Mouse (Mus musculus): Measurements from ENCODE around the gene Atf6b.

Atf6b gene

GRCm38 (mm10) chr17:34627093-34627942 lies 19.6 kb upstream of the Atf6b start:
- peak; percentile 93 for DNase-seq (ENCODE audit: low read depth, low spot score)

- no peak for DNase-seq (ENCODE audit: low read depth, low spot score)
These were observed 18.9 kb upstream of the Atf6b start, which contains the start of gene Ppt2 for GRCm38 (mm10) chr17:34627943-34628643. Ppt2 (minus strand) TSS chr17:34628510.

GRCm38 (mm10) chr17:34628644-34628967 lies 18.3 kb upstream of the Atf6b start:
- DNase-seq (ENCODE audit: low read depth, low spot score) = no peak

- no peak for DNase-seq (ENCODE audit: low read depth, low spot score)
These were observed 17.7 kb upstream of the Atf6b start, which contains the start of gene Prrt1 for GRCm38 (mm10) chr17:34629221-34629751. Prrt1 (plus strand) TSS chr17:34629533.

GRCm38 (mm10) chr17:34629796-34630603 lies 16.9 kb upstream of the Atf6b start:
- DNase-seq (ENCODE audit: low read depth, low spot score) = no peak

- DNase-seq (ENCODE audit: low read depth, low spot score) = no peak
These were observed 16.1 kb upstream of the Atf6b start for GRCm38 (mm10) chr17:34630761-34631301.

GRCm38 (mm10) chr17:34631647-34632046 lies 15.3 kb upstream of the Atf6b start:
- DNase-seq (ENCODE audit: low read depth, low spot score) = no peak

GRCm38 (mm10) chr17:34632261-34632691 lies 14.7 kb upstream of the Atf6b start:
- DNase-seq (ENCODE audit: low read depth, low spot score) = no peak

- DNase-seq (ENCODE audit: low read depth, low spot score) = no peak
These were observed 11.3 kb upstream of the Atf6b start for GRCm38 (mm10) chr17:34635671-34636070.

GRCm38 (mm10) chr17:34637459-34637858 lies 9.5 kb upstream of the Atf6b start:
- DNase-seq (ENCODE audit: low read depth, low spot score) = no peak

GRCm38 (mm10) chr17:34639461-34640255 lies 7.3 kb upstream of the Atf6b start:
- DNase-seq (ENCODE audit: low read depth, low spot score) = no peak

GRCm38 (mm10) chr17:34640778-34641601 lies 6.0 kb upstream of the Atf6b start:
- DNase-seq (ENCODE audit: low read depth, low spot score) = peak; percentile 53

- no peak for DNase-seq (ENCODE audit: low read depth, low spot score)
These were observed 5.0 kb upstream of the Atf6b start for GRCm38 (mm10) chr17:34641945-34642344.

- DNase-seq (ENCODE audit: low read depth, low spot score) = no peak
These were observed 3.6 kb upstream of the Atf6b start for GRCm38 (mm10) chr17:34643379-34643778.

GRCm38 (mm10) chr17:34643944-34644343 lies 3.0 kb upstream of the Atf6b start:
- no peak for DNase-seq (ENCODE audit: low read depth, low spot score)

GRCm38 (mm10) chr17:34644608-34645007 lies 2.3 kb upstream of the Atf6b start, which contains the start of gene Fkbpl:
Fkbpl (plus strand) TSS chr17:34644764.
- peak; percentile 97 for DNase-seq (ENCODE audit: low read depth, low spot score)

GRCm38 (mm10) chr17:34645256-34645829 lies 1.6 kb upstream of the Atf6b start:
- DNase-seq (ENCODE audit: low read depth, low spot score) = no peak

GRCm38 (mm10) chr17:34645831-34646511 lies 975 bp upstream of the Atf6b start:
- DNase-seq (ENCODE audit: low read depth, low spot score) = no peak

Data from forelimb bud, embryonic 11.5 days (tissue).